Mouse (Mus musculus): Measurements from ENCODE around the gene Gucd1. TPM values are rescaled to one million over a fixed set of nuclear protein-coding genes. Genes with fewer than 3 reads are reported as not detected.

The Gucd1 gene
- polyA plus RNA-seq, 1 experiment: 49.1 TPM

- Histone ChIP-seq H3K4me1 (ENCODE audit: control insufficient read depth, insufficient read depth, low read length) (peaks cover 8% of the 10 kb centered on the region), H3K4me3 (replicated peaks; ENCODE audit: extremely low read depth, low read depth, low read length) (peak within 1 kb of the TSS; percentile 71)
- no peak for DNase-seq
- WGBS: 0% methylated on average over 4 of the region's 4 CpGs
- TF ChIP-seq CTCF (IDR thresholded peaks at IDR 0.05; ENCODE audit: insufficient read depth, low read length): no peak
- no peak for TF ChIP-seq POLR2A (IDR thresholded peaks at IDR 0.05; ENCODE audit: borderline replicate concordance, extremely low read depth, low read depth, low read length)
Observed at GRCm38 (mm10) chr10:75316872-75316907, 201.1 kb downstream of the Gucd1 start, which contains the start of gene Adora2a. TSS of gene Adora2a (plus strand) at chr10:75316877.

GRCm38 (mm10) chr10:75316472-75316871, 201.3 kb downstream of the Gucd1 start:
- 8% methylated on average over 9 of the region's 9 CpGs for WGBS
- TF ChIP-seq CTCF (IDR thresholded peaks at IDR 0.05; ENCODE audit: insufficient read depth, low read length): no peak
- TF ChIP-seq POLR2A (IDR thresholded peaks at IDR 0.05; ENCODE audit: borderline replicate concordance, extremely low read depth, low read depth, low read length): no peak
- Histone ChIP-seq H3K4me1 (ENCODE audit: control insufficient read depth, insufficient read depth, low read length) (peaks cover 8% of the 10 kb centered on the region), H3K4me3 (replicated peaks; ENCODE audit: extremely low read depth, low read depth, low read length) (no peak overlapping the region)
- no peak for DNase-seq

DNA sequence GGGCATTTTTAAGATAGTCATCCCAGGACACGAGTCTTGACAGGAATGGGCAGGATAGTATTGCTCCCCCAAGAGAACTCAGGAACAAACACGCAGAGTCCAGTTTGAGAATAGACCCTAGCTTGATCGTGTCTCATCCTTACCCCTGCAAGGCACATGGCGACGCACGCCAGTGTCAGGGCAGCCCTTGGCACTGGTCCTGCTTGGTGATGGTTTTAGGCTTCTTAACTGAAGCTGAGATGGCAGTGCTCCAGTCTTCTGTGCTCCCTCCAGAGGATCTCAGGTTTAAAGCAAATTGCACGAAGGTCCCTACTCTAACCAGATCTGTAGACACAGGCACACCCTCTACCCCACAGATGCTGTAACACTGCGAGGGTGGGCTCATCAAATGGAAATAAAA, 202.0 kb downstream of the Gucd1 start:
- Histone ChIP-seq H3K4me1 (ENCODE audit: control insufficient read depth, insufficient read depth, low read length) (peaks cover 8% of the 10 kb centered on the region), H3K4me3 (replicated peaks; ENCODE audit: extremely low read depth, low read depth, low read length) (no peak overlapping the region)
- DNase-seq: no peak
- WGBS: 62% methylated on average over 8 of the region's 8 CpGs
- no peak for TF ChIP-seq POLR2A (IDR thresholded peaks at IDR 0.05; ENCODE audit: borderline replicate concordance, extremely low read depth, low read depth, low read length)
- no peak for TF ChIP-seq CTCF (IDR thresholded peaks at IDR 0.05; ENCODE audit: insufficient read depth, low read length)

DNA sequence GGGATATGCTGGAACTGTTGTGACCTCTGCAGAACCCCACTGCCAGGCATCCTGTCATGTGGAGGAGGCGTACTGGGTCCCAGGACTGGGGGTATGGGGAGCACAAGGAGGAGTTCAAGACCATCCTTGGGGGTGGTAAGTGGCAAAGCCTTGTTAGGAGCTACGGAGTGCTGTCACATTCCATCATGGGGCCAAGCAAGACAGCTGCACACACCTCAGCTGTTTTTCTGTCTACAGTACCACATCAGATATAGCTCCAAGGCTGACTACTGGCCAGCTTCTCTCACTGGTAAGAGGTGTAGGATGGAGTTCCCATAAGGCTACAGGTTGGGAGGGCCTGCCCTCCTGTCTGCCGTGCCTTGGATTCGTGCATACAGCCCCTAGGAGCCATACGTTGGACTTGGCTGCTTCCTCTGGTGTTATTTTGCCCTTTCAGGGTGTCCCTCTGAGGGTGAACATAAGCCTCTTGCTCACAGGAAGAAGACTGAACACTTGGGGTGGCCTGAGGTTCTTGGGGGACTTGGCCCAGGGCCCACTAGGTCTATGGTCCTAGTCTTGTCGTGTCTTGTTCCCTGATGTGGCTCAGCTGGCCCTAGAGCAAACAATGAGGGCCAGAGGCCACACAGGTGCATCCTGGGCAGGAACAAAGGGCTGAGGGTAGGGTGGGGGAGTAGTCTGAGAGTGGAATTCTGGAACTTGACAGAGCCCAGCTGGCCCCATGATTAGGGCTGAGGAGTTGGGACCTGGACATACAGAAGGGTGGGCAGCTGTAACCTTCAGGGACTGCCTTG, 203.4 kb downstream of the Gucd1 start:
- Histone ChIP-seq H3K4me3 (replicated peaks; ENCODE audit: extremely low read depth, low read depth, low read length) (no peak overlapping the region), H3K4me1 (ENCODE audit: control insufficient read depth, insufficient read depth, low read length) (peaks cover 8% of the 10 kb centered on the region)
- WGBS: 43% methylated on average over 6 of the region's 6 CpGs
- DNase-seq: no peak
- TF ChIP-seq POLR2A (IDR thresholded peaks at IDR 0.05; ENCODE audit: borderline replicate concordance, extremely low read depth, low read depth, low read length): no peak
- TF ChIP-seq CTCF (IDR thresholded peaks at IDR 0.05; ENCODE audit: insufficient read depth, low read length): no peak

DNA sequence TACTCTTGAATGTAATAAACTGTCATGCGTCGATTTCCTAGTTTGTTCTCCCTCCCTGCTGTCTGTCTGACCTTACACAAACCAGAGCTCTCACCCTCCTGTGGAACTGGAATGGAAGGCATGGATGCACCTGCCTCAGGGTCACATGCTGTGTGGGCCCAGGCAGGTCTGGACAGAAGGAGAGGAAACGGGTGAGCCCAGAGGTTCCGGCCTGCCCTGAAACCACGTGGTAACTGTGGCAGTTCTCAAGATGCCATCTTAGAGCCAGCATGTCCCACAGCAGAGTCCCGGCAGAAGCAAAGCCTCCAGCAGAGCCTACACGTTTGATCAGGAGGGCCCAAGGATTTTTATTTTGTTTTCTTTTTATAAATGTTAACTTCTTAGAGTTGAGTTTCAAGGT, 205.4 kb downstream of the Gucd1 start:
- Histone ChIP-seq H3K4me3 (replicated peaks; ENCODE audit: extremely low read depth, low read depth, low read length) (no peak overlapping the region), H3K4me1 (ENCODE audit: control insufficient read depth, insufficient read depth, low read length) (no peaks in the 10 kb centered on the region; the same call in 1 of the 2 replicates)
- 72% methylated on average over 7 of the region's 7 CpGs for WGBS
- DNase-seq: no peak
- TF ChIP-seq POLR2A (IDR thresholded peaks at IDR 0.05; ENCODE audit: borderline replicate concordance, extremely low read depth, low read depth, low read length) (no peak), CTCF (IDR thresholded peaks at IDR 0.05; ENCODE audit: insufficient read depth, low read length) (no peak)

- 92% methylated on average over 7 of the region's 7 CpGs for WGBS
- Histone ChIP-seq H3K4me1 (ENCODE audit: control insufficient read depth, insufficient read depth, low read length) (peaks cover 5% of the 10 kb centered on the region; the same call in 1 of the 2 replicates), H3K4me3 (replicated peaks; ENCODE audit: extremely low read depth, low read depth, low read length) (no peak overlapping the region)
- DNase-seq: no peak
- TF ChIP-seq CTCF (IDR thresholded peaks at IDR 0.05; ENCODE audit: insufficient read depth, low read length) (no peak), POLR2A (IDR thresholded peaks at IDR 0.05; ENCODE audit: borderline replicate concordance, extremely low read depth, low read depth, low read length) (no peak)
Observed at GRCm38 (mm10) chr10:75307130-75307529, 210.6 kb downstream of the Gucd1 start.

DNA sequence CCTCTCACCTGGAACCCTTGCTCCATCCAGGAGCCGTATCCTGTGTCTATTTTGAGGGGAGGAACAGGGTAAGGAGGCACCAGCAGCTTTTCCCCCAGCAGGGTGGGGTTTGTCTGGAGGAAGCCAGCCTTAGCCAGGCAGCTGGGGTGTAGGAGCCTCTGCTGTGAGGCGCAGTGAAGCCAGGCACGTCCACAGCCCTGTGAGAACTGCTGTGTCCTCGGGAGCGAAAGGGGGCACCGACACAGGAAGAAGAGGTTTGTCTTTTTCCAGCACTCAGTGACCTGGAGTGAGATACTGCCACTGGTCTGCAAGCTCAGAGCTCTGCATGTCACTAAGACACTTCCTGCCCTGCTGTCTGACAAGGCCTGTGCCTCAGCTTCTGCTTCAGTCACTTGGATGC, 213.4 kb downstream of the Gucd1 start:
- DNase-seq: no peak
- Histone ChIP-seq H3K4me1 (ENCODE audit: control insufficient read depth, insufficient read depth, low read length) (peaks cover 5% of the 10 kb centered on the region; the same call in 1 of the 2 replicates), H3K4me3 (replicated peaks; ENCODE audit: extremely low read depth, low read depth, low read length) (no peak overlapping the region)
- no peak for TF ChIP-seq CTCF (IDR thresholded peaks at IDR 0.05; ENCODE audit: insufficient read depth, low read length)
- TF ChIP-seq POLR2A (IDR thresholded peaks at IDR 0.05; ENCODE audit: borderline replicate concordance, extremely low read depth, low read depth, low read length): no peak
- 51% methylated on average over 6 of the region's 6 CpGs for WGBS

DNA sequence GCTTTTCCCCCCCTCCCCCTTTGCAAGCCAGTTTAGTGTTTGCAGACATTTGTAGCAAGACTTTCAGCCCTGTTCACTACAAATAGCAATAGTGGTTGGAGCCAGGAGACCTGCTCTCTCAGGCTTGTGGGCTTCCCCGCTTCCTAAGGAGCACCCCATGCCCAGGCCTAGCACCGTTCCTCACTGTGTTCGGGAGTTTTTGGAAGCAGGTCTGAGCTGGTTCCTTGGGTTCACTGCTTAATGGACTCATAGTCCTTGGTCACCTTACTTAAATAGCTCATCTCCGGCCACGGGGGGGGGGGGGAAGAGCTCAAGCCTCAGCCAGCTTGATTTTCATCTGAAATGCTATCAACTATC, 213.7 kb downstream of the Gucd1 start:
- Histone ChIP-seq H3K4me1 (ENCODE audit: control insufficient read depth, insufficient read depth, low read length) (peaks cover 5% of the 10 kb centered on the region; the same call in 1 of the 2 replicates), H3K4me3 (replicated peaks; ENCODE audit: extremely low read depth, low read depth, low read length) (no peak overlapping the region)
- WGBS: 73% methylated on average over 5 of the region's 5 CpGs
- TF ChIP-seq POLR2A (IDR thresholded peaks at IDR 0.05; ENCODE audit: borderline replicate concordance, extremely low read depth, low read depth, low read length) (no peak), CTCF (IDR thresholded peaks at IDR 0.05; ENCODE audit: insufficient read depth, low read length) (no peak)
- no peak for DNase-seq

- Histone ChIP-seq H3K4me1 (ENCODE audit: control insufficient read depth, insufficient read depth, low read length) (peaks cover 7% of the 10 kb centered on the region; the same call in 1 of the 2 replicates), H3K4me3 (replicated peaks; ENCODE audit: extremely low read depth, low read depth, low read length) (no peak overlapping the region)
- TF ChIP-seq POLR2A (IDR thresholded peaks at IDR 0.05; ENCODE audit: borderline replicate concordance, extremely low read depth, low read depth, low read length) (no peak), CTCF (IDR thresholded peaks at IDR 0.05; ENCODE audit: insufficient read depth, low read length) (no peak)
- 67% methylated on average over 8 of the region's 8 CpGs for WGBS
- DNase-seq: no peak
Observed at GRCm38 (mm10) chr10:75303324-75304048, 214.3 kb downstream of the Gucd1 start.

- peaks cover 7% of the 10 kb centered on the region; the same call in 1 of the 2 replicates for H3K4me1 ChIP-seq (ENCODE audit: control insufficient read depth, insufficient read depth, low read length)
- WGBS: 92% methylated on average over 4 of the region's 4 CpGs
Observed at GRCm38 (mm10) chr10:75302536-75302935, 215.2 kb downstream of the Gucd1 start.

More at GRCm38 (mm10) chr10:75302536-75302935, 215.2 kb downstream of the Gucd1 start:
- no peak for TF ChIP-seq POLR2A (IDR thresholded peaks at IDR 0.05; ENCODE audit: borderline replicate concordance, extremely low read depth, low read depth, low read length)
- no peak for TF ChIP-seq CTCF (IDR thresholded peaks at IDR 0.05; ENCODE audit: insufficient read depth, low read length)
- no peak overlapping the region for H3K4me3 ChIP-seq (replicated peaks; ENCODE audit: extremely low read depth, low read depth, low read length)
- no peak for DNase-seq
